Mouse (Mus musculus) urinary bladder, adult 2 months (tissue): Measurements from ENCODE around the gene Btbd6. TPM values are rescaled to one million over a fixed set of nuclear protein-coding genes. Genes with fewer than 3 reads are reported as not detected.

Experiments
- DNase-seq: peaks from one replicate; pipeline ENCODE4 v3.0.0; 2022; ENCODE audit warnings: low spot score
- polyA plus RNA-seq: library from polyadenylated mRNA; depleted of rRNA; stranded (reverse); fragments of >200 nt; gene quantifications from 2 replicates; pipeline ENCODE4 v1.2.3, GENCODE M21; 2012; rRNA removed

Btbd6 gene
- polyA plus RNA-seq, 1 experiment, result 26.8 TPM

DNA sequence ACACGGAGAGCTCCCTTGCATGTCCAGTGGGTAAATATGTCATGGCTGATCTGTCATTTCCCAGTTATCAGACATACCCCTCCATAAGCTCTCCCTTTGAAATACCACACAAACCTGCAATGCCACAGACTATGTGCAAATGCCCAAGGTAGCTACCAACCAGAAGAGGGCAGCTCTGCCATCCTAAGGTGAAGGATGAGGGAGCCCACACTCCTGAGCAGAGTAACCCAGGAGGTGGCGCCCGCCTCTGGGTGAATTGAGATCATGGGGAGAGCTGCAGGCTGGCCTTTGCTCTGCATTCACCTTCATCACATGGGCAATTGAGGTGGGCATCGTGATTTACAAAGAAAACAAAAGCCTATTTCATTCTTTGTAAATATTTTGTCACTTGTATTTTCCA, 28.7 kb downstream of the Btbd6 start:
- no peak for DNase-seq

- DNase-seq, result no peak
These were observed 35.5 kb downstream of the Btbd6 start for GRCm38 (mm10) chr12:113011702-113012360.

DNA sequence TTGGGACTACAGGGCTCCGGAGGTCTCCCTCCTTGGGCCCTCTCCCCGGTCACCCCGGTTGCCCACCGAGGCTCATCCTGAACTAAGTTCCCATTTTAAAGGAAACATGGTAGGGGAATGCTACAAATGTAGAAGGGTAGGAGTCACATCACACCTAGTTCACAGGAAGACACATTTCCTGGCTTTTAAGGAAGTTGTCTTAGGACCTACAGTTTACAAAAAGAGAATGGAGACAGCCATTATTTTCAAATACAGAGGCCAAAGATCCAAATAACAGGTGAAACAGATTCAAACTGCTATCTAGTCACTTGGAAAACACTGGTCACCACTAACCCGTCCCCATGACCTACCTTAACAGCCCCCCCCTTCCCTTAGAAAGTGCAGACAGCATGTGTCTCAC, 36.2 kb downstream of the Btbd6 start:
- no peak for DNase-seq

GRCm38 (mm10) chr12:113013021-113013491, 36.8 kb downstream of the Btbd6 start:
- no peak for DNase-seq

GRCm38 (mm10) chr12:113013604-113014558, 37.6 kb downstream of the Btbd6 start, which contains the start of gene Pacs2:
Gene Pacs2, plus strand, starts transcription at chr12:113014508.
- DNase-seq, result peak; percentile 95

GRCm38 (mm10) chr12:113014561-113015556, 38.6 kb downstream of the Btbd6 start:
- peak; percentile 69 for DNase-seq

- DNase-seq, result no peak
These were observed 39.7 kb downstream of the Btbd6 start for GRCm38 (mm10) chr12:113015956-113016355.

DNA sequence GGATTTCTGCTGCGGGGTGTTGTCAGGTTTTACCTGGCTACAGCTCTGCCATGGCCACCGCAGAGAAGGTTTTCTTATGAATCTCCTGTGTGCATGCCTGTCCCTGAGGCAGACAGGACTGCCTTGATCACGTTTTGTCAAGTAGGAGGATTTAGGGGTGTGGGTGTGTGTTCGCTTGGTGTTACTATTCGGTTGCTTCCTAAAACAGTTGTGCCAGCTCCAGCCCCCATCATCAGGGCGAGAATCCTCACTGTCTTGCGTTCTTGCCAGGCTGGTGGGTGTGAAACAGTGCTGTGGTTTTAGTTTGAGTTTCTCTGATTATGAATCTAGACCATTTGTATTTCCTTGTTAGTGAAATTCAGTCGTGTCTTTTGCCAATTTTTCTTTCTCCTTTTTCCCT, 40.7 kb downstream of the Btbd6 start:
- DNase-seq, result no peak

DNA sequence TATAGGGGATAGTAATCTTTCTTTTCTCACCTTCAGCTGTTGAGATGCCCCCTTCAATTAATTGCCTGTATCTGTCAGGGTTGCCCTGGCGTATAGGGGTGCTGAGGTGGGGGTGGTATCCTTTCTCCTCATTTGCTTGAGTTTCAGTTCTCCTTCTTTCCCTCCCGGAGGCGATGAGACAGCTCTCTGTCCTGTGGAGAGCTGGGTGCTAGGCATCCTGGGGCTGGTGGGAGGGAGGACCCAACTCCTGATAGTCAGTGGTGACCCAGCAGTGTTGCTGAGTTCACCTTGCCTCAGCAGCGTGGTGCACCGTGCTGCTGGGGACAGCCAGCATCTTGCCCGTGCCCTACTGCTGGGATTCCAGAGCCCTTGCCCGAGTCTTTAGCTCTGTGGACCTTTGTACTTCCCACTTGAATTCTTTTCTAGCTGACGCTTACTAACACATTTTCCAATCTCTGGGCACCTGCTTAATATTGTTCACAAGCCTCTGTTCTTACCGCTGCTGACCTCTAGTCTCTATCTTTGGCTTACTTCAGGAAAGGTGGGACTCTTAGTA, 41.2 kb downstream of the Btbd6 start:
- no peak for DNase-seq

DNA sequence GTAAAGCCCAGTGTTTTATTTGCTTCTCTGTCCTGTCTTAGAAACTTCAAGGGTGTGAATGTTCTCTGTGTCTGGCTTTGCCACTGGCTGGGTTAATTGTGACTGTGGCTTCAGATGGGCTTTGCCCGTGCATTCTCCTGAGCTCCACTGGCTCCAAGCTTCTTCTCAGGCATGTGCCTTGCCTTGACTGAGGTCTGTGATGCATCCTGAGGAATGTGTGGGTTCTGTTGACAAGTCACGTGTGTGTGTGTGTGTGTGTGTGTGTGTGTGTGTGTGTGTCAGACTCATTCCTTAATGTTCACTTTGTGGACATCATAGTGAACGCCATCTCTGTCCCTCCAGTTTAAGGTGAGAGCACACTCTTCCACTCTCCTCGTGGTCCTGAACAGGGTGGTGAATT, 42.5 kb downstream of the Btbd6 start:
- DNase-seq, result no peak

GRCm38 (mm10) chr12:113021488-113021887, 45.2 kb downstream of the Btbd6 start:
- DNase-seq, result no peak

- no peak for DNase-seq
These were observed 46.8 kb downstream of the Btbd6 start for GRCm38 (mm10) chr12:113023082-113023481.

GRCm38 (mm10) chr12:113026557-113026956, 50.3 kb downstream of the Btbd6 start:
- no peak for DNase-seq

DNA sequence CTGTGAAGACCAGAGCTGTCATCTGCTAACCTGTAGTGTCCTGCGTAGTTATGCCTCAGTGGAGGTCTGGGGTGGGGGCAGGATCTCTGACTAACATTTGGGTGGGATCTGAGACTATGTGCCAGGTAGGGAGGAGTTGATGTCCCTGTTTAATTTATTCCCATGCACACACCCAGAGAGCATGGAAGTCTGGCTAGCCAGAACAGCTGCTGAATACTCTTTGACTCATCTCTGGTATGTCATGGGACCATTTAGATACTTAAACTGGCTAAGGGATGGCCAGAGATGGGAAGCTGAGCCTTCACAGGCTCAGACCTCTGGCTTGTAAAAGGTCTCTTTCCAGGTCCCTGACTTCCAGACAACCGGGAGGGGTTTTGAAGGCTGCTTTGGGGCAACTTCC, 51.2 kb downstream of the Btbd6 start:
- no peak for DNase-seq

- DNase-seq, result no peak
These were observed 51.8 kb downstream of the Btbd6 start for GRCm38 (mm10) chr12:113028067-113028466.

Other genes with a start within 250 kb of the Btbd6 start
- gene Pld4, start 215.8 kb upstream of the Btbd6 start, polyA plus RNA-seq, result 38.7 and 38.8 TPM in 2 replicates
- gene Ahnak2, start 173.8 kb upstream of the Btbd6 start, polyA plus RNA-seq, result 40.7 and 65.9 TPM in 2 replicates
- gene Clba1, start 167.5 kb upstream of the Btbd6 start, polyA plus RNA-seq, result 4.5 and 5.3 TPM in 2 replicates
- 17.0 and 22.2 TPM in 2 replicates for gene Cdca4, start 147.1 kb upstream of the Btbd6 start, polyA plus RNA-seq
- gene Gpr132, start 108.3 kb upstream of the Btbd6 start, polyA plus RNA-seq, result 3.4 and 4.1 TPM in 2 replicates
- 42.7 and 62.7 TPM in 2 replicates for gene Jag2, start 46.7 kb upstream of the Btbd6 start, polyA plus RNA-seq
- 42.4 and 54.6 TPM in 2 replicates for gene Nudt14, start 34.4 kb upstream of the Btbd6 start, polyA plus RNA-seq
- 69.1 and 82.7 TPM in 2 replicates for gene Brf1, start 24.2 kb downstream of the Btbd6 start, polyA plus RNA-seq
- gene Pacs2, start 38.0 kb downstream of the Btbd6 start, polyA plus RNA-seq, result 38.9 and 40.9 TPM in 2 replicates
- gene Tex22, start 98.0 kb downstream of the Btbd6 start, polyA plus RNA-seq, result not detected in 2 replicates
- 43.1 and 55.5 TPM in 2 replicates for gene Mta1, start 121.8 kb downstream of the Btbd6 start, polyA plus RNA-seq
- 303 and 339 TPM in 2 replicates for gene Crip2, start 163.8 kb downstream of the Btbd6 start, polyA plus RNA-seq
- 805 and 1,244 TPM in 2 replicates for gene Crip1, start 169.8 kb downstream of the Btbd6 start, polyA plus RNA-seq
- 1.3 TPM in 2 replicates for gene Tedc1, start 179.9 kb downstream of the Btbd6 start, polyA plus RNA-seq
- gene Tmem121, start 209.4 kb downstream of the Btbd6 start, polyA plus RNA-seq, result 0.69 and 0.98 TPM in 2 replicates